Mouse (Mus musculus) midbrain, embryonic 14.5 days (tissue): ENCODE measurements around the gene Fmnl3. TPM values are rescaled to one million over a fixed set of nuclear protein-coding genes. Genes with fewer than 3 reads are reported as not detected.
A peak's percentile ranks its signal among the peaks of the same experiment; 100 is the strongest.

Experiments used
- ATAC-seq: fragments of 200-750 bp; cut with Nextera tagmentation; 2 replicates; pipeline ENCODE4 v1.8.0; 2017; ENCODE audit warnings: moderate number of reproducible peaks, moderate library complexity; ENCODE audit not compliant: low FRiP score, low TSS enrichment
- DNase-seq: peaks from one replicate; pipeline ENCODE4 v3.0.0-alpha.2; 2015
- H3K27ac ChIP-seq: fragments of 300-500 bp; sonication (generic); replicated peaks from 2 replicates; pipeline ENCODE4 v1.5.1; 2014; ENCODE audit warnings: mild to moderate bottlenecking, low read depth, low read length, moderate library complexity
- H3K27me3 ChIP-seq: fragments of 300-500 bp; sonication (generic); 2 replicates; pipeline ENCODE4 v1.6.1; 2014; ENCODE audit warnings: low read length, control low read depth, mixed read lengths; ENCODE audit not compliant: control insufficient read depth, insufficient read depth
- H3K36me3 ChIP-seq: fragments of 300-500 bp; sonication (generic); 2 replicates; pipeline ENCODE4 v1.6.1; 2014; ENCODE audit warnings: low read length, control low read depth; ENCODE audit not compliant: control insufficient read depth, insufficient read depth
- H3K4me1 ChIP-seq: fragments of 300-500 bp; sonication (generic); 2 replicates; pipeline ENCODE4 v1.6.1; 2014; ENCODE audit warnings: mild to moderate bottlenecking, antibody characterized with exemption, low read length, control low read depth; ENCODE audit not compliant: control insufficient read depth, insufficient read depth
- H3K4me2 ChIP-seq: fragments of 300-500 bp; sonication (generic); 2 replicates; pipeline ENCODE4 v1.6.1; 2014; ENCODE audit warnings: mild to moderate bottlenecking, low read length, moderate library complexity
- H3K4me3 ChIP-seq: fragments of 300-500 bp; sonication (generic); replicated peaks from 2 replicates; pipeline ENCODE4 v1.5.1; 2014; ENCODE audit warnings: low read depth, low read length
- H3K9ac ChIP-seq: fragments of 300-500 bp; sonication (generic); replicated peaks from 2 replicates; pipeline ENCODE4 v1.6.1; 2014; ENCODE audit warnings: mild to moderate bottlenecking, low read length, moderate library complexity
- H3K9me3 ChIP-seq: fragments of 300-500 bp; sonication (generic); 2 replicates; pipeline ENCODE4 v1.6.1; 2016; ENCODE audit warnings: low read length, control low read depth, mixed read lengths; ENCODE audit not compliant: control insufficient read depth
- WGBS: fragments of 180-500 bp; shearing (Covaris S2); extraction: QIAGEN DNeasy Blood & Tissue Kit; methylation state at CpG from one replicate; pipeline ENCODE4 v1.1.7; 2014; 5-methylcytosine and 5-hydroxymethylcytosine counted together
- polyA plus RNA-seq: library from polyadenylated mRNA; unstranded; fragments of >200 nt; fragmentation: Nextera tagmentation; extraction: Ambion mirVana; gene quantifications from 2 replicates; pipeline ENCODE4 v1.2.1, GENCODE M21; 2014

Gene Fmnl3
- polyA plus RNA-seq, 1 experiment from 2014 or later = 7.5 TPM

DNA sequence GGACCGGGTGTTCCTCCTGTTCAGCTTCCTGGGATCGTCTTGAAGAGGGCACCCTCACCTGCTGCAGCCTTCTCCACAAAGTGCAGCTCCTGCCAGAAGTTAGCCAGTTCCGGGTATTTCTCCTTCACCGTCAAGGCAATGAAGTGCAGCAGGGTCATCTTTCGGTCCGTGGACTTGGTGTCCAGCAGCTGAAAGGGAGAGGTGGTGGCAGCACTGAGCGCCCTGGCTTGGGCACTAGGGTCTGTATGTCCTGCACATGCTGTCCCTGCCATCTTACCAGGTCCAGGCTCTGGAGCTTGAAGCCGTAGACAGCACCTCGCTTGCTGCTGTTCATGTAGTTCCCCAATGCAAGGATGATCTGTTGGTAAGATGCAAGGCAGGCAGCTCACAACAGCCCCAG lies 49.3 kb downstream of the Fmnl3 start:
- Histone ChIP-seq H3K4me3 (no peak overlapping the region), H3K36me3 (peaks cover 92% of the 10 kb centered on the region), H3K9ac (no peak overlapping the region), H3K4me1 (no peaks in the 10 kb centered on the region), H3K9me3 (no peaks in the 10 kb centered on the region), H3K27me3 (no peaks in the 10 kb centered on the region), H3K4me2 (no peak overlapping the region), H3K27ac (no peak overlapping the region)
- no peak for DNase-seq
- WGBS = 89% methylated on average over 9 of the region's 9 CpGs
- no peak for ATAC-seq

DNA sequence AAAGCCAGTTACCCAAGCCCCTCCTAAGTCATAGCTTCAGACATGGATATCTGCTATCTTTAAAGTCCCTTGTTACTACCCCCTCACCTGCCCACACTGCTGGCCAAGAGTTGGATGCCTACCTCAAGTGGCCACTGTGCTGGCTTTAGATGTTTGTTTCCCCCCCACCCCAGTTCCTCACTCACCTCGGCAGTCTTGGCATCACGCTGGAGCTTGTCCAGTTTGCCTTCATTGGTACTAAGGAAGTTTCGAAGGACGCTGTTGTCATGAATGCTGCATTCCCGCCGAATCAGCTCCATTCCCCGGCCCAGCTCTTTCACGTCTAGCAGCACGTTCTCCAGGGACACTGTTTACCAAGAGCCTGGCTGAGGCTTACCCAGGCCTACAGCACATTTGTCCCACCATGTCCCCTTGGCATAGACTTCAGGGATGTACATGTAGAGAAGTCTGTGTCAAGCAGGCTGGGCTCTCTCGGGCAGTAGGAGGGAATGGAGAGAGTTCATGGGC lies 50.1 kb downstream of the Fmnl3 start:
- Histone ChIP-seq H3K27ac (0 out of 2 replicates have a peak overlapping the region, but pooled peaks have one; percentile 14), H3K27me3 (no peaks in the 10 kb centered on the region), H3K4me1 (no peaks in the 10 kb centered on the region), H3K36me3 (peaks cover 93% of the 10 kb centered on the region), H3K4me3 (no peak overlapping the region), H3K9me3 (no peaks in the 10 kb centered on the region), H3K9ac (no peak overlapping the region), H3K4me2 (no peak overlapping the region)
- ATAC-seq = no peak
- DNase-seq = no peak
- WGBS = 86% methylated on average over 10 of the region's 10 CpGs

DNA sequence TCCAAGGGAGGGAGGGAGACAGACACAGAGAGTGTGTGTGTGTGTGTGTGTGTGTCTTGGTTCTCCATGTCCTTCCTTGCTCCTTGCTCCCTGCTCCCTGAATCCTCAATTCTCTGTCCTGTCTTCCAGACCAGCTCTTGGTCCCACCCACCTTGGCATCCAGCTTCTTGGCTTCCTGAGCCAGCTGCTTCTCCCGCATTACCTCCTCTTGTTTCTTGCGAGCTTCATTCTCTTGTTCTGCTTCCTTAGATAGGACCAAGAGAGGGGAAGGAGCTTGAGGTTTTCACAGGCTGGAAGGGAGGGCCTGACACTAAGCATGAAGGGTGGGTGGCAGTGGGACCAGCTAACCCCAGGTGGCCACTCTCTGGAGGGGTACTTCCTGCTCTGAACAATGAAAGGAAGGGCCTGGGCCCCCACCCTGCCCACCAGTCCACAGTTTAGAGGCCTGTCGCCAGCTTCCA lies 50.8 kb downstream of the Fmnl3 start:
- no peak overlapping the region for H3K4me3 ChIP-seq
- 81% methylated on average over 3 of the region's 3 CpGs for WGBS
- no peak overlapping the region for H3K9ac ChIP-seq
- 0 out of 2 replicates have a peak overlapping the region, but pooled peaks have one; percentile 9 for H3K27ac ChIP-seq
- ATAC-seq (no peak), DNase-seq (no peak)
- H3K36me3 ChIP-seq = peaks cover 93% of the 10 kb centered on the region
- H3K27me3 ChIP-seq = no peaks in the 10 kb centered on the region
- H3K4me1 ChIP-seq = no peaks in the 10 kb centered on the region
- no peaks in the 10 kb centered on the region for H3K9me3 ChIP-seq
- no peak overlapping the region for H3K4me2 ChIP-seq

DNA sequence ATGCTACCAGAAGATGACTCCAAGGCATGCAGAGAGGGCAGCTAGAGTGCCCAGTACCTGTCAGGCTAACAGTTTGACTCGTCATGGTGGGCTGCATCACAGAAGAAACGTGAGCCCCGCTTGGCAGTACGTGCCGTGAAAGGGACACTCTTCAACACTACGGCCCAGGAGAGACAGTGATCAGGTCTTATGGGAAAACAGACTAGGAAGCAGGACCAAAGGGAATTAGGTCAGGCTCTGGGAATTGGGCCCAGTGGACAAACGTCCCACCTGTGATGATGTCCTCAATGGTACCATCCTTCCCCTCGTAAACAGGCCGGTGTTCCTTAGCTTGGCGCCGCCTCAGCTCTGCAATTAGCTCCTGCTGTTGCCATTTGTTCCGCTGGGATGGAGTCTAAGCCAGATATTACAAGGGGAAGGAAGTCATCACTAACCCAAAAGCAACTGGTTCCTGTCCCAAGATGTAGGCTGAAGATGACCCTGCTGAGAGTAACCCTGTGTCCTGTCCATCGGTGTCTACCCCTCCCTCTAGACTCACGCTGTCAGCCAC lies 51.3 kb downstream of the Fmnl3 start:
- DNase-seq = no peak
- Histone ChIP-seq H3K9ac (no peak overlapping the region), H3K4me3 (no peak overlapping the region), H3K9me3 (no peaks in the 10 kb centered on the region), H3K4me1 (no peaks in the 10 kb centered on the region), H3K27me3 (no peaks in the 10 kb centered on the region), H3K36me3 (peaks cover 92% of the 10 kb centered on the region), H3K27ac (0 out of 2 replicates have a peak overlapping the region, but pooled peaks have one; percentile 9), H3K4me2 (no peak overlapping the region)
- WGBS = 93% methylated on average over 14 of the region's 14 CpGs
- ATAC-seq = no peak

DNA sequence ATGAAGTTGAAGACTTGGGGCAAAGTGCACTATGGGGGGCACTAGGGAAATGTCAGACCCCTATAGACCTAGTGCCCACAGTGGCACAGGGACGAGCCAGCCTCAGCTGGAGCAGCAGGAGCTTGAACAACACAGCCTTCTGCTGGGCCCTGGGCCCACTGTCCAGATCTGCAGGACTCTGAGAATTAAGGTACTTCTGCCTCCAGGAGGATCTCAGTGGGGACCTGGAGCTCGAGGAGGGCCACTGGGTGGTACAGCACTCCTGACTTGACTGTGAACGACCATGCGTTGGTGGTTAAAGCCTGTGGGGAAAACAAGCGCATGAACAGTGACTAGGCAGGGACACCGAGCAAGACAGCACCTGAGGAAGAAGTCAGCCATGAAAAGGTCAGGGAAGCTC lies 52.2 kb downstream of the Fmnl3 start:
- no peak overlapping the region for H3K9ac ChIP-seq
- no peak overlapping the region for H3K27ac ChIP-seq
- H3K9me3 ChIP-seq = no peaks in the 10 kb centered on the region
- H3K36me3 ChIP-seq = peaks cover 93% of the 10 kb centered on the region
- no peak for DNase-seq
- H3K4me2 ChIP-seq = no peak overlapping the region
- ATAC-seq = no peak
- 93% methylated on average over 6 of the region's 6 CpGs for WGBS
- no peak overlapping the region for H3K4me3 ChIP-seq
- H3K4me1 ChIP-seq = no peaks in the 10 kb centered on the region
- no peaks in the 10 kb centered on the region for H3K27me3 ChIP-seq

DNA sequence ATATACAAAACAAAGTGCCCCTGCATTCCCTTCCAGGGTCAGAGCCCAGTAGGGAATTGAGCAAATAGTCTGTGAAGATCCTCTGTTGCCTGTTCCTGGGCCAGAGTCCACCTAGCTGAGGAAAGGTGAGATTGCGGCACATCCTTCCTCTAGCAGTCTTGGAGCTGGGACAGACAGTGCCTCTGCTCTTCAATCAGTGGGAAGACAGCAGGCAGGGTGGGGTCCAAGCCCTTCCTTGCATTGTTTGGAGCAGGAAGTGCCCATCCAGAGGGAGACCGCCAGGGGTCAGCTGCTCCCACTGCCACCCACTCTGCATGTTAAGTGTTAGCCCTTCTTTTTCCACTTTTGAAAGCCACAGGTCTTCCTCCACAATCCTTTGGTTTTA lies 53.0 kb downstream of the Fmnl3 start:
- ATAC-seq = no peak
- WGBS = 92% methylated on average over 2 of the region's 2 CpGs
- Histone ChIP-seq H3K9me3 (no peaks in the 10 kb centered on the region), H3K4me3 (no peak overlapping the region), H3K4me2 (no peak overlapping the region), H3K27ac (peak overlapping the region; percentile 75), H3K27me3 (no peaks in the 10 kb centered on the region), H3K4me1 (no peaks in the 10 kb centered on the region), H3K36me3 (peaks cover 95% of the 10 kb centered on the region), H3K9ac (no peak overlapping the region)
- no peak for DNase-seq

DNA sequence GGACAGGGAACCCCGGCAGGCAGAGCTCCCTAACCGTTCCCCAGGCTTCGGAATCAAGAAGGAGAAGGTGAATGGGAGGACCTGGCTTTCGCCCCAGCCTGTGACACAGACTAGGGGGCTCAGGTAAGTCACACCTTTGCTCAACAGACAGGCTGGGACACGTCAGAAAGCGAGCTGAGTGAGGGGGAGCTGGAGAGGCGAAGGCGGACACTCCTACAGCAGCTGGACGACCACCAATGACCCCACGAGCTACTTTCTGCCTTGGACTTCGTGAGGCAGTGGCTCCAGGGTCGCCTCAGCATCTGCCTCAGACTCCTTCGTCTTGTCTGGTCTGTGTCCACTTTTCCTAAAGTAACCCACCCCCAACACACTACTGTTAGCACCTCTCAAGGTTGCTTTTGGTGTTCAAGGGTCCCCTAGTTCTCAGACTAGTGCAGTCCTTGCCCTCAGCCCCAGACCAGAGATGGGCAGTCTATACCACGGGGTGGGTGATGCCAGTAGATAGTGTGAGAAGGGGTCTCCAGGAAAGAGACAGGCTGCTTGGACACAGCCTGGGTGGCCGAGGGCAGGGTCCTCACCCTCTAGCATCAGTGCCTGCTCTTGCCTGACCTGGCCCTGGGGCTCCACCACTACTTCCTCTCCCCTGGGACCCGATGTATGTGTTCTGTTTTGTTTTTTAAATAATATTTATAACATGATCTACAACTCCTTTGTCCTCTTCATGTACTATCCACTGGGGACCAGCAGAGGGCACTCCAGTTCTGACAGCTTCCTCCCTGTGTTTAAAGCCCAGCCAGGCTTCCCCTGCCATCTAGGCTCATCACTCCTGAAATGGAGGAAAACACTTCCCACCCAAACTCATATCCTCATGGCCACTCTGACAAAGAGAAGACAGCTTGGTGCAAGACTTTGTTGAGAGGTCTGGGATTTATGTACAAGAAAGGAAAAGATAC lies 53.7 kb downstream of the Fmnl3 start:
- WGBS = 85% methylated on average over 16 of the region's 16 CpGs
- ATAC-seq = 0 out of 2 replicates have a peak, but pooled peaks have one; percentile 32

DNA sequence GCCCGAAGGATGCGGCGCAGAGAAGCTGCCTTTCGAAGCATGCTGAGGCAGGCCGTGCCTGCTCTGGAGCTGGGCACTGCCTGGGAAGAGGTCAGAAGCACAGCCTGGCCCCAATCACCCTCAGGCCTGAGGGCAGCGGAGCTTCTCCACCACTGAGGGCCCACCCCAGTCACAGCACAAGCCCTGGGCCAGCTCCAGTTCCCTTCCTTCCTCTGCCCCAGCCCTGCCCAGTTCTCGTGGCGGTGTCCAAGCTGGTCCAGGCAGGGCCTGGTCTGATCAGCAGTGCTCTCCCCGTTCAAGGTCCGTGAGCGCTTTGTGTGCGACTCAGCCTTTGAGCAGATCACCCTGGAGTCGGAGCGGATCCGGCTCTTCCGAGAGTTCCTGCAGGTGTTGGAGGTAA lies 55.4 kb downstream of the Fmnl3 start:
- Histone ChIP-seq H3K4me2 (no peak overlapping the region), H3K27ac (no peak overlapping the region), H3K9ac (no peak overlapping the region), H3K4me1 (no peaks in the 10 kb centered on the region), H3K9me3 (no peaks in the 10 kb centered on the region), H3K27me3 (no peaks in the 10 kb centered on the region), H3K36me3 (peaks cover 93% of the 10 kb centered on the region), H3K4me3 (no peak overlapping the region)
- DNase-seq = no peak
- no peak for ATAC-seq
- 93% methylated on average over 16 of the region's 16 CpGs for WGBS

More for the DNA sequence above, 53.7 kb downstream of the Fmnl3 start:
- Histone ChIP-seq H3K9me3 (no peaks in the 10 kb centered on the region), H3K4me1 (no peaks in the 10 kb centered on the region), H3K36me3 (peaks cover 93% of the 10 kb centered on the region), H3K27me3 (no peaks in the 10 kb centered on the region), H3K27ac (peak overlapping the region; percentile 75), H3K4me3 (no peak overlapping the region), H3K9ac (peak overlapping the region; percentile 39; the same call in 1 of the 2 replicates), H3K4me2 (no peak overlapping the region)
- DNase-seq = peak; percentile 88
